Mouse (Mus musculus) layer of hippocampus, adult 2 months (tissue): ENCODE results near the gene Stxbp4. TPM values are rescaled to one million over a fixed set of nuclear protein-coding genes. Genes with fewer than 3 reads are reported as not detected.

ENCODE experiments used
- DNase-seq, 2 experiments: peaks; one replicate each; pipeline ENCODE4 v3.0.0; 2022; ENCODE audit warnings: low spot score in 2 of 2
- H3K27ac ChIP-seq: fragments of 200-600 bp; 2 replicates; pipeline ENCODE4 v1.8.1; 2022
- H3K4me3 ChIP-seq: fragments of 200-600 bp; 2 replicates; pipeline ENCODE4 v1.8.1; 2022; ENCODE audit warnings: mild to moderate bottlenecking
- CTCF ChIP-seq: fragments of 200-600 bp; conservative IDR thresholded peaks from 2 replicates; pipeline ENCODE4 v1.8.1; 2022; ENCODE audit warnings: antibody characterized with exemption, mild to moderate bottlenecking, moderate library complexity
- total RNA-seq, 2 experiments: library from RNA; stranded (reverse); gene quantifications; 2 replicates each; pipeline ENCODE4 v1.2.3; 2021

The Stxbp4 gene
- total RNA-seq, 2 experiments from 2014 or later = 12.0 to 16.1 TPM

DNA sequence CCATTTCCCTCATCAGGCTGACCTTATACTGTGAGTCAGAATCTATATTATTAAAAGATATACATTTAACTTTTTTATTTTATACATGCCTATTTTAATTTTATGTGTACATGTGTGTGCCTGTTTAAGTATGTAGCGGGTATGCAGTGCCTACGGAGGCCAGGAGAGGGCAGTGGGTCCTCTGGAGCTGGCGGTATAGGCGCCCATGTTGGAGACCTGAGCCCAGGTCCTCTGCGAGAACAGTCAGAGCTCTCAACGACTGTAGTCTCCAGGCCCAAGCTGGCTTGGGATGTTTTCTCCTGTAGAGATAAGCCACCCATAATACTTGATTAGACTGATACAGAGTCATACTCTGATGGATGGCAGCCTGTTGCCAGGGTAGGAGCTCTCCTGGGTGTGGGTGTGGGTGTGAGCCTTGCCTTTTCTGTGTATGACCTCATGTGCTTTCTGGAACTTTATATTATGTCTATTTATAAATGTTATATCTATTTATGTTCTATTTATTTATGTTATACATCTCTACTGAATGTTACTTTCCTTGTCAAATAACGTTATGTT is 62.3 kb downstream of the Stxbp4 start:
- H3K27ac ChIP-seq = no peak overlapping the region
- TF ChIP-seq CTCF = 0 out of 2 replicates have a peak, but pooled peaks have one; percentile 8
- H3K4me3 ChIP-seq = no peak overlapping the region
- no peak for DNase-seq

DNA sequence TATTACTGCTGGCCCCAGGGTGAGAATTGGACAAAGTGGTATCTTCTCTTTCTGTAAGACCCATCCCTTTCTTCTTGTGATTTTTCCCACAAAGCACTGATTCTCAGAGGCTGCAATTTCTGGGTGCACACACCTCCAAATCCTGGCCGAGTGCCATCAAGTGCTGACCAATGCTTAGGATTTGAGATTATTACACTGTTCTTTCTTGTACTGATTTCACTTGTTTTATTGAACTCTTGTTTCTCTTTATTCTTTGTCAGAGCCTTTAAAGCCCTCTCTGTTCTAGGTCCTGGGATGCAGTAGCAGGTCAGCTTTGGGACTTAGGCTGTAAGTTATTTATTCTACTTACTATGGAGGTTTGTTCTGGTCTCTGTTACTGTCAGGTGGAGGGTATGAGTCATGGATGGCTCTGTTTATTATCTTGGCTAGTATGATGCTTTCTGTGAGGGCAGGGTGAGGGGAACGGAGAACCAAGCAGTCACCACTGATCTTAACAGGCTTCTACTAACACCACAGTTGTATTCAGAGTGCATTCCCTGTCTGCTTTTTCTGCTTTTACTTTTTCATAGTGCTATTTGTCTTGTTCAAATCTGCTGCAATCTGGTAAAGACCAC is 67.1 kb downstream of the Stxbp4 start:
- no peak for DNase-seq
- H3K4me3 ChIP-seq = no peak overlapping the region
- TF ChIP-seq CTCF = no peak
- no peak overlapping the region for H3K27ac ChIP-seq

DNA sequence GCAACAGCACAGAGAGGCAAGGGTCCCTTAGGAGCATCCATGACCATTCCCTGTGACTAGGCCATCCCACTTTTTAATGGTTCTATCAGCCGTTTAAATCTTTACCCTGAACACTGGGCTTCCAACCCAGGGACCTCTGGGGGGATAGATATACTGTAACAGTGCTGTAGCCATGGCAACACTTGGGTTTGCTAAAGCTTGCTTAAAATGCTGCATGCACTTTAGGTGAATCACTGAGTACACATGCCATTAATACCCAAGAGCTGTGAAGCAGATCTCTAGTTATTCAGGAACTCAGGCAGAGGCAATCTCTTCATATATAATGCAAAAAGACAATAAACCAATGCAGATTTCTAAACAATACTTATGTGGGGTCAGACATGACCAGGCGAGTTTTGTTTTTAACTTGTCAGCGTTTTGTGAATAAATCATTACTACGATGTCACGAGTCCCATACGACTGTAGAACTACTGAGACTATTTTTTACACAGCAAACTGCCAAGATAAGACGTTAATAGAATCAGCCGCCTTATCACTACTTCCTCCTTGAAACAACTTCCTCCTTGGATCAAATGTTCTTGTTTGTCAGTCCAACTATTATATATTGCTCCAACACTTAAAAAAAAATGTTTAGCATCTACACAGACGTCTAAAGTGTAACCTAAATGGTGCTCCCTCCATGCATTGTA is 79.4 kb downstream of the Stxbp4 start:
- no peak for TF ChIP-seq CTCF
- H3K4me3 ChIP-seq = no peak overlapping the region
- H3K27ac ChIP-seq = no peak overlapping the region
- no peak for DNase-seq

DNA sequence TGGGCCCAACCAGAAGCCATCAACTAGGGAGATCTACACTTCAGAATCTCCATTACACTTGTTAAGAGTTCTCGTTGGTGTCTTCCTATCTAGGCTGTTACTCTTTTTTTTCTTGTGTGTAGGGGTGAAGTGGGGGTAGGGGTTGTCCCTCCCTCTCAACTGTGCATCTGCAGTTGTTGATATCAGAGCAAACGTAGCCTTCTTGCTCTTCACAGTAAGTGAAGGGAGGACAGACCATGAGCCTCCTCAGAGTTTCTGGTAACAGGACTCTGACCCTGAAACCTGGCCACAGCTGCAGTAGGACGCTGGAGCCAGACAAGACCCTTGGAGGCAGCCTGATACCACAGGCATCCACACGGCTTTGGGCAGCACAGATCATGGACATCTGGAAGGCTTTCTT is 81.4 kb downstream of the Stxbp4 start:
- no peak overlapping the region for H3K27ac ChIP-seq
- no peak for TF ChIP-seq CTCF
- H3K4me3 ChIP-seq = no peak overlapping the region
- no peak for DNase-seq

DNA sequence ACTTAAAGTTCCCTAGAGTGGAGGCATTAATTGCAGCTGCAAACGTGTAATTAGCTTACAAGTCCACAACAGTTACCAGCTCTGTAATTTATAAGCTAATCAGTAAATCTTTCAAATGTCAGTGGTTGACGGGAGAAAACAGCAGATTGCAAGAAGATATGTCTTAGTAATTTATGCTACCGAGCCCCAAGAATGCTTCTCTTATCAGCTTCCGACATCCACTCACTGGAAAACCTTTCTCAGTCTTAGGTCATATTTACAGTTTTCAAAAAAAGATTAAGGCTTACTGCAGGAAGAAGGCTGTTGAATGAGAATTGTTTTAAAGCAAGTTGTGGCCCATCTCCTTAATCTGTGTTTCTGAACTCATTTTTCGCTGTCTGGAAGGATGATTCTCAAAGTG is 83.9 kb downstream of the Stxbp4 start:
- no peak for TF ChIP-seq CTCF
- no peak for DNase-seq
- Histone ChIP-seq H3K27ac (no peak overlapping the region), H3K4me3 (no peak overlapping the region)

DNA sequence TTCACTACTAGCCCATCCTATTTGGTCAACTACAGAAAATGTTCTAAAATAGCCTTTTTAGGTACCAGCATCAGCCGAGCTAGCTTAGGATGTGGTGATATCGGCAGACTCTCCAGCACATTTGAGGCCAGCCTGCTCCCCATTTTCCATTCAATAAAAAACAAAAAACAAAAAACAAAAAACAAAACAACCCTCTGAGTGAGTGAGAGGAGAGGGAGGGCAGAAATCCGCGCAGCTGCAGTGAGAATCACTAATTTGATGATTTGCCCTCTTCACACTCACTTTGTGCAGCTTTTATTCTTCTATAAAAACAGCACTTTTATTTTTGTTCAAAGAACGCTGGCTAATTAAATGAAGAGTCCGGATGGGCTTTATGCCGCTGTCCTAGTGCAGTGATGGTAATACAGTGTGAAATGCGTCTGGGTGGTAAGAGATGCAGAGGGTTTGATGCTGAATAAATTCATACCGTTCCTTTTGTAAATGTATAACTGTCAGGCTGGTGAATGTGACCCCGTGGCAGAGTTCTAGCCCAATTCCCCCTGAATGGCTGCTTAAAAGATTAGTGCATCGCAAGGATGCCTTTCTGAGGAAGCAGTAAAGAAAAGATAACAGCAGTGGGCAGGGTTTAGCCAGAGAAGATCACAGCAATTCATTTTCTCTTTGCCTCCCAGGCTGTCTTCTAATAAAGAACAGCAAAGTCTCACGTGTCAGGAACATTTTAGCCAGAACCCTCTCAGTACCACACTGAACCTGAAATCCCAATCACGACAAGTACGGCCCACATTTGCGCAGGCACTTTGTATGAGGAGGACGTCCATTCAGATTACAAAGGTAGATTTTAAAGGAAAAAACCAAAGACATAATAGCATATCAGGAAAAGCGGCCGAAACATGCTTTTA is 85.3 kb downstream of the Stxbp4 start:
- DNase-seq = no peak
- peak overlapping the region; percentile 64 for H3K27ac ChIP-seq
- TF ChIP-seq CTCF = no peak

DNA sequence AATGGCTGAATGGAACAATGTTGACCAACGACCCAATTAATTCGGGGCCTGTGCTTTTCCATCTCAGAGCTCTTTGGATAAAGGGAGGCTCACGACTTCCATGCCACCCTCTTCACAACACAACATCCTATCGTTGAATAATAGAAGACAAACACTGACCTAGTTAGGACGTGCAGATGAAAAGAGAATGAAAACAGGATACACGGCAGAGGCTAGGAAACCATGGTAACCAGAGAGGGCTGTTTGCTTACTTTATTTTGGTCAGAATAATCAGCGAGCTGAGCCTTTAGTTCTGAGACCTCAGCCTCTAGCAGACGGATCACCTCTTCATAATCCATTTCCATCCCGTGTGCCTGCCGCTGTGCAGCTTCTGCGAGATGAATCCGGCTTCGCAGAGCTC is 89.3 kb downstream of the Stxbp4 start:
- peak overlapping the region; percentile 81 for H3K27ac ChIP-seq

More for the DNA sequence above, 85.3 kb downstream of the Stxbp4 start:
- no peak overlapping the region for H3K4me3 ChIP-seq

DNA sequence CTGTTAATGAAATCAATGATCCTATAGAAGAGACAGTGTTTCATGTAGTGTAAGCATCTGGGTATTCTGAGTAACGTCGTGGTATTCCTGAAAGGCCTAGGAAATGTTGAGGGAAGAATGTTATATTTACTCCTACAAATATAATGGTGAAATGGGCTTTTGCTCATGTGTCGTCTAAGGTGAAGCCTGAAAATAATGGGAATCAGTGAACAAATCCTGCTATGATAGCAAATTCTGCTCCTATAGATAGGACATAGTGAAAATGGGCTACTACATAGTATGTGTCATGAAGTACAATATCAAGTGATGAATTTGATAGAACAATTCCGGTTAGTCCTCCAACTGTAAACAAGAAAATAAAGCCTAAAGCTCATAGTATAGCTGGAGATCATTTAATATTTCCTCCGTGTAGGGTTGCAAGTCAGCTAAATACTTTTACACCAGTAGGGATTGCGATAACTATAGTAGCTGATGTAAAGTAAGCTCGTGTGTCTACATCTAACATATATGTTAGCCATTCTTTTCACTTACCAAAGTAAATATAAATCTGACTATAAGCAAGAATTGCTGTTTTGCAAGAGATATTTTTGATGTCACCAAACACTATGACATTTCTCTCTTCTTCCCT is 99.1 kb downstream of the Stxbp4 start:
- H3K27ac ChIP-seq = no peak overlapping the region
- no peak for DNase-seq
- no peak overlapping the region for H3K4me3 ChIP-seq
- TF ChIP-seq CTCF = no peak

More for the DNA sequence above, 89.3 kb downstream of the Stxbp4 start:
- TF ChIP-seq CTCF = no peak
- H3K4me3 ChIP-seq = peak overlapping the region; percentile 20; the same call in 1 of the 2 replicates
- peak; percentile 37 to 65 for DNase-seq

DNA sequence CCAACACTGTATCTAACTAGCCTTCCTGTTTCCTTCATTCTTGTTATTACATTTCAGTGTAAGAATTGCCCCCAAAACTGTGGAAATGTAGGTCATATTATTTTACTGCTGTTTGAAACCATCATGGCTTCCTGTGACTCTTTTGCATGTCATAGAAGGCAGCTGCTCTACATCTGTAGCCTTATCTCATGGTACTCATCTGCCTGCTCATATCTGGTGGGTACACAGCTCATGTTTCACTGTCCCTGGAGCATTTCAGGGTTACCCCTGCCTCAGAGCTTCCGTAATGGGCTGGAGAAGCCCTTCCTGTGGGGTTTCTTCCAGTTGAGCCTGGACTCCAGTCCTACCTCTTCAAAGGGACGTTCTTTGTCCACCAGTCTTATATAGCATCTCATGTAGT is 112.6 kb downstream of the Stxbp4 start:
- no peak for DNase-seq
- Histone ChIP-seq H3K4me3 (no peak overlapping the region), H3K27ac (no peak overlapping the region)
- TF ChIP-seq CTCF = no peak

DNA sequence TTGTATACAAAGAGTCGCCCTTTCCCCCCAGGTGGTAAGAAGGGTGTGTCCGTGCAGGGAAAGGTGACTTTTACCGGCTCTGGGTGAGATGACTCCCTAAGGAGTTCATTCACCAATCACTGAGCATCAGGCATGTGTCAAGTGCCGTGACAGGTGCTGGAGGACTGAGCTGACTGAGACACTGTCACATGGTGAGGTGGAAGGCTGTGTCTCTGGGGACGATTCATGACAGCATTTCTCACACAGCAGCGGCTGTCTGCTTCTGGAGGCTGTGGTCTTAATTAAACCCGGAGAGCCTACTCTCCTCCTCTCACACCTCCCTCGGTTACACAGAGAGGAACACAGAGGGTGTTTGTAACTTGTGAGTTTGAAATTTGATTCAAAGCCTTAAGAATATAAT is 116.8 kb downstream of the Stxbp4 start:
- H3K27ac ChIP-seq = no peak overlapping the region
- no peak for DNase-seq
- H3K4me3 ChIP-seq = no peak overlapping the region
- no peak for TF ChIP-seq CTCF

DNA sequence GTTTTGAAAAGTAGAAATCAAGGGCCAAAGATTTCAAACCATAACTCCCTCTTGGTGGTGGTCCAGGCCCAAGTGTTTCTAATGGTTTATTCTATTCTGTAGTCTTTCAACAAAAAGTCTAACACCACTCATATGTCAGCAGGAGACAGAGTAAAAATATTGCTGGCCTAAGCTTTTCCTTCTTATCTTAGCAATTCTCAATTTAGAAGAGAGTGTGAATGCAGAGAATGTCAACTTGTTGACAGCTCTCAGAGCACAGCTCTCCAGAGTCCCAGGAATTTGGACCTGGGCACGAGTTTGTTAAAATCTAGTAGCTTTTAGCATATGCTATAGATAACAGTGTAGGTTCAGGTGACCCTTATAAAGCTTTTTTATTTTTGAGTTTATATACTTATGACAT is 120.1 kb downstream of the Stxbp4 start:
- no peak for TF ChIP-seq CTCF
- Histone ChIP-seq H3K4me3 (no peak overlapping the region), H3K27ac (no peak overlapping the region)
- DNase-seq = no peak

DNA sequence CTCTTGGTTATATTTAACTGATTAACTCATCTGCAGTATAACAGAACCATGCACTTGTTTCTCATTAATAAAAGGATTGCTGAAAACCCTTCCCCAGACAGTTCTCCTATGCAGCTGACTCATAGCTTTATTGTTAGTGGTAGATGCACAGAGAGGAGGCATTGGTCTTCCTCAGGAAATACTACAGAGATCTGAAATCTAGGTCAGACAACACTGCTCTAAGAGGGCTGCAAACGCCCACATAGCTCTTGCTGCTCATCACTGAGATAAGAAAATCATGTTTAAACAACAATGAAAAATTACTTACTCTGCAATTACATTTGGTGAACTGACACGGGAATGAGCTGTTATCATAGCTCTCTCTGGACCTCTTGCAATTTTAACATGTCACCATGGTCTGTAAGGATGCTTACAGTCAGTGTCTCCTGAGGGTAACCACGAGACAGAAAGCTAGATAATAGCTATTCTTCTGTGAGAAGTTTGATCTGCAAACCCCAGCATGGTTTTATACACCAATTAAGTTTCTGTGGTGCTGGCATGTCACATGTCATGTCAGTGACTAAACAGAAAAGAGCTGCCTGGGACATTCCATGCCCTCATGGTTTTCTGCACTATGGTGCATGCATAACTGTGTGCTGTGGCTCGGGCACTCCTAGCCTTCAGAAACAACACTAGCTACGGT is 125.2 kb downstream of the Stxbp4 start:
- no peak overlapping the region for H3K27ac ChIP-seq
- DNase-seq = no peak
- H3K4me3 ChIP-seq = no peak overlapping the region
- no peak for TF ChIP-seq CTCF
